Mouse (Mus musculus): ENCODE measurements around the gene Tia1. TPM values are rescaled to one million over a fixed set of nuclear protein-coding genes. Genes with fewer than 3 reads are reported as not detected.

Gene Tia1
- polyA plus RNA-seq (2015; fragmentation: Nextera tagmentation; extraction: Ambion mirVana), result 109 and 119 TPM in 2 replicates

GRCm38 (mm10) chr6:86404100-86404861 lies at the start of gene Tia1:
Gene Tia1, plus strand, starts transcription at chr6:86404219.
- ATAC-seq (replicated peaks; ENCODE audit: insufficient number of reproducible peaks, insufficient read depth, low FRiP score, low read depth), result peak; percentile 95
- Histone ChIP-seq H3K4me3 (peak within 1 kb of the TSS; percentile 94), H3K4me1 (replicated peaks) (peaks cover 18% of the 10 kb centered on the region), H3K4me2 (peak within 1 kb of the TSS; percentile 66), H3K27ac (peak within 1 kb of the TSS; percentile 100), H3K27me3 (no peaks in the 10 kb centered on the region), H3K9me3 (replicated peaks) (no peaks in the 10 kb centered on the region), H3K9ac (peak within 1 kb of the TSS; percentile 91), H3K36me3 (no peaks in the 10 kb centered on the region; the same call in 1 of the 2 replicates)
- WGBS, result under 1% methylated on average over 62 of the region's 62 CpGs

GRCm38 (mm10) chr6:86354948-86355347 lies 49.1 kb upstream of the Tia1 start:
- Histone ChIP-seq H3K4me1 (replicated peaks) (no peaks in the 10 kb centered on the region), H3K4me3 (no peak overlapping the region), H3K9ac (no peak overlapping the region), H3K27me3 (no peaks in the 10 kb centered on the region), H3K9me3 (replicated peaks) (no peaks in the 10 kb centered on the region), H3K4me2 (no peak overlapping the region), H3K36me3 (no peaks in the 10 kb centered on the region), H3K27ac (no peak overlapping the region)
- no peak for ATAC-seq (replicated peaks; ENCODE audit: insufficient number of reproducible peaks, insufficient read depth, low FRiP score, low read depth)
- 63% methylated on average over 3 of the region's 3 CpGs for WGBS

- 61% methylated on average over 9 of the region's 9 CpGs for WGBS
- Histone ChIP-seq H3K4me3 (no peak overlapping the region), H3K9ac (no peak overlapping the region), H3K36me3 (no peaks in the 10 kb centered on the region), H3K4me1 (replicated peaks) (no peaks in the 10 kb centered on the region), H3K4me2 (no peak overlapping the region), H3K9me3 (replicated peaks) (no peaks in the 10 kb centered on the region), H3K27me3 (no peaks in the 10 kb centered on the region), H3K27ac (no peak overlapping the region)
- ATAC-seq (replicated peaks; ENCODE audit: insufficient number of reproducible peaks, insufficient read depth, low FRiP score, low read depth), result no peak
Observed at GRCm38 (mm10) chr6:86356956-86357355, 47.1 kb upstream of the Tia1 start.

GRCm38 (mm10) chr6:86360691-86361090 lies 43.3 kb upstream of the Tia1 start:
- H3K4me2 ChIP-seq, result no peak overlapping the region
- H3K9me3 ChIP-seq (replicated peaks), result no peaks in the 10 kb centered on the region
- H3K27ac ChIP-seq, result no peak overlapping the region
- 0 out of 2 replicates have a peak, but pooled peaks cover 2% of the 10 kb centered on the region for H3K4me1 ChIP-seq (replicated peaks)
- no peaks in the 10 kb centered on the region for H3K27me3 ChIP-seq
- 57% methylated on average over 7 of the region's 7 CpGs for WGBS
- H3K4me3 ChIP-seq, result no peak overlapping the region
- no peaks in the 10 kb centered on the region for H3K36me3 ChIP-seq
- no peak overlapping the region for H3K9ac ChIP-seq
- ATAC-seq (replicated peaks; ENCODE audit: insufficient number of reproducible peaks, insufficient read depth, low FRiP score, low read depth), result no peak

GRCm38 (mm10) chr6:86361373-86361772 lies 42.6 kb upstream of the Tia1 start:
- no peak overlapping the region for H3K4me3 ChIP-seq
- H3K27ac ChIP-seq, result no peak overlapping the region
- H3K9me3 ChIP-seq (replicated peaks), result no peaks in the 10 kb centered on the region
- no peak overlapping the region for H3K9ac ChIP-seq
- no peaks in the 10 kb centered on the region for H3K36me3 ChIP-seq
- WGBS, result 87% methylated on average over 7 of the region's 7 CpGs
- H3K4me2 ChIP-seq, result no peak overlapping the region
- peaks cover 6% of the 10 kb centered on the region for H3K4me1 ChIP-seq (replicated peaks)
- H3K27me3 ChIP-seq, result no peaks in the 10 kb centered on the region
- ATAC-seq (replicated peaks; ENCODE audit: insufficient number of reproducible peaks, insufficient read depth, low FRiP score, low read depth), result no peak

GRCm38 (mm10) chr6:86364442-86365141 lies 39.4 kb upstream of the Tia1 start:
- H3K36me3 ChIP-seq, result peaks cover 9% of the 10 kb centered on the region; the same call in 1 of the 2 replicates
- 1% methylated on average over 17 of the region's 17 CpGs for WGBS
- peak overlapping the region; percentile 54 for H3K9ac ChIP-seq
- 0 out of 2 replicates have a peak overlapping the region, but pooled peaks have one; percentile 32 for H3K27ac ChIP-seq
- H3K27me3 ChIP-seq, result no peaks in the 10 kb centered on the region
- H3K9me3 ChIP-seq (replicated peaks), result no peaks in the 10 kb centered on the region
- peaks cover 14% of the 10 kb centered on the region for H3K4me1 ChIP-seq (replicated peaks)
- peak overlapping the region; percentile 74 for H3K4me3 ChIP-seq
- peak overlapping the region; percentile 95 for H3K4me2 ChIP-seq
- ATAC-seq (replicated peaks; ENCODE audit: insufficient number of reproducible peaks, insufficient read depth, low FRiP score, low read depth), result no peak

GRCm38 (mm10) chr6:86365371-86366124 lies 38.5 kb upstream of the Tia1 start, which contains the start of gene Fam136a:
Gene Fam136a, plus strand, starts transcription at chr6:86365646.
- H3K36me3 ChIP-seq, result peaks cover 9% of the 10 kb centered on the region; the same call in 1 of the 2 replicates
- under 1% methylated on average over 76 of the region's 76 CpGs for WGBS
- H3K4me1 ChIP-seq (replicated peaks), result peaks cover 17% of the 10 kb centered on the region
- peak within 1 kb of the TSS; percentile 95 for H3K4me2 ChIP-seq
- no peaks in the 10 kb centered on the region for H3K27me3 ChIP-seq
- peak within 1 kb of the TSS; percentile 79 for H3K9ac ChIP-seq
- H3K9me3 ChIP-seq (replicated peaks), result no peaks in the 10 kb centered on the region
- H3K4me3 ChIP-seq, result peak within 1 kb of the TSS; percentile 74
- peak within 1 kb of the TSS; percentile 81 for H3K27ac ChIP-seq
- peak; percentile 95 for ATAC-seq (replicated peaks; ENCODE audit: insufficient number of reproducible peaks, insufficient read depth, low FRiP score, low read depth)

GRCm38 (mm10) chr6:86366125-86366852 lies 37.7 kb upstream of the Tia1 start:
- Histone ChIP-seq H3K9me3 (replicated peaks) (no peaks in the 10 kb centered on the region), H3K4me1 (replicated peaks) (peaks cover 23% of the 10 kb centered on the region), H3K9ac (peak overlapping the region; percentile 79), H3K27me3 (no peaks in the 10 kb centered on the region), H3K36me3 (peaks cover 9% of the 10 kb centered on the region; the same call in 1 of the 2 replicates), H3K4me3 (peak overlapping the region; percentile 74), H3K27ac (peak overlapping the region; percentile 81), H3K4me2 (peak overlapping the region; percentile 95)
- ATAC-seq (replicated peaks; ENCODE audit: insufficient number of reproducible peaks, insufficient read depth, low FRiP score, low read depth), result no peak
- 33% methylated on average over 25 of the region's 25 CpGs for WGBS

GRCm38 (mm10) chr6:86366853-86367249 lies 37.2 kb upstream of the Tia1 start:
- ATAC-seq (replicated peaks; ENCODE audit: insufficient number of reproducible peaks, insufficient read depth, low FRiP score, low read depth), result no peak
- H3K27ac ChIP-seq, result peak overlapping the region; percentile 81
- H3K4me3 ChIP-seq, result peak overlapping the region; percentile 74
- 48% methylated on average over 2 of the region's 2 CpGs for WGBS
- no peaks in the 10 kb centered on the region for H3K27me3 ChIP-seq
- H3K4me1 ChIP-seq (replicated peaks), result peaks cover 23% of the 10 kb centered on the region
- H3K9ac ChIP-seq, result no peak overlapping the region
- peak overlapping the region; percentile 95 for H3K4me2 ChIP-seq
- peaks cover 9% of the 10 kb centered on the region; the same call in 1 of the 2 replicates for H3K36me3 ChIP-seq
- no peaks in the 10 kb centered on the region for H3K9me3 ChIP-seq (replicated peaks)

GRCm38 (mm10) chr6:86368479-86368878 lies 35.5 kb upstream of the Tia1 start:
- Histone ChIP-seq H3K9me3 (replicated peaks) (no peaks in the 10 kb centered on the region), H3K4me3 (no peak overlapping the region), H3K4me1 (replicated peaks) (peaks cover 33% of the 10 kb centered on the region), H3K27me3 (no peaks in the 10 kb centered on the region), H3K9ac (no peak overlapping the region), H3K4me2 (no peak overlapping the region), H3K36me3 (peaks cover 9% of the 10 kb centered on the region; the same call in 1 of the 2 replicates), H3K27ac (no peak overlapping the region)
- WGBS, result 84% methylated on average over 5 of the region's 5 CpGs
- ATAC-seq (replicated peaks; ENCODE audit: insufficient number of reproducible peaks, insufficient read depth, low FRiP score, low read depth), result no peak

All from heart, embryonic 15.5 days (tissue).